Mouse (Mus musculus) lung, adult 2 months (tissue): ENCODE results near the gene Tcea3. TPM values are rescaled to one million over a fixed set of nuclear protein-coding genes. Genes with fewer than 3 reads are reported as not detected.
A peak's percentile ranks its signal among the peaks of the same experiment; 100 is the strongest.

ENCODE experiments used
- DNase-seq: peaks from one replicate; pipeline ENCODE4 v3.0.0; 2022
- H3K4me1 ChIP-seq: fragments of 200-500 bp; 2 replicates; pipeline ENCODE4 v1.6.1; 2011; ENCODE audit warnings: low read length; ENCODE audit not compliant: control insufficient read depth, insufficient read depth
- H3K4me3 ChIP-seq: fragments of 200-500 bp; replicated peaks from 2 replicates; pipeline ENCODE3; 2011; ENCODE audit warnings: low read depth, mild to moderate bottlenecking, control low read depth, low read length; ENCODE audit errors: extremely low read depth
- CTCF ChIP-seq: fragments of 200-500 bp; IDR thresholded peaks from 2 replicates; pipeline ENCODE4 v1.5.1; 2011; ENCODE audit warnings: mild to moderate bottlenecking, low read length, control low read depth; ENCODE audit not compliant: insufficient read depth
- POLR2A ChIP-seq: fragments of 200-500 bp; IDR thresholded peaks from 2 replicates; pipeline ENCODE4 v1.6.1; 2011; ENCODE audit warnings: low read depth, mild to moderate bottlenecking, control low read depth, low read length, borderline replicate concordance; ENCODE audit errors: extremely low read depth
- WGBS: fragments of 180-500 bp; shearing (Covaris S2); methylation state at CpG from one replicate; pipeline ENCODE4 v1.1.7; 2018; 5-methylcytosine and 5-hydroxymethylcytosine counted together
- polyA plus RNA-seq: library from polyadenylated mRNA; depleted of rRNA; stranded (reverse); fragments of >200 nt; gene quantifications from 2 replicates; pipeline ENCODE4 v1.2.3, GENCODE M21; 2012; rRNA removed

Tcea3 gene
- polyA plus RNA-seq, 1 experiment: 13.3 TPM

GRCm38 (mm10) chr4:136310229-136311041, 62.9 kb downstream of the Tcea3 start, which contains the start of gene Hnrnpr:
Gene Hnrnpr (plus strand): TSS chr4:136310942.
- peak; percentile 98 for DNase-seq
- WGBS: under 1% methylated on average over 63 of the region's 65 CpGs
- no peak for TF ChIP-seq CTCF
- TF ChIP-seq POLR2A: peak; percentile 22; the same call in 1 of the 2 replicates
- H3K4me1 ChIP-seq: peaks cover 9% of the 10 kb centered on the region
- peak within 1 kb of the TSS; percentile 92 for H3K4me3 ChIP-seq

GRCm38 (mm10) chr4:136311042-136311999, 63.8 kb downstream of the Tcea3 start:
- under 1% methylated on average over 69 of the region's 81 CpGs for WGBS
- Histone ChIP-seq H3K4me1 (peaks cover 9% of the 10 kb centered on the region), H3K4me3 (peak overlapping the region; percentile 92)
- TF ChIP-seq CTCF: no peak
- TF ChIP-seq POLR2A: 0 out of 2 replicates have a peak, but pooled peaks have one; percentile 57
- DNase-seq: peak; percentile 68

GRCm38 (mm10) chr4:136312616-136313015, 65.1 kb downstream of the Tcea3 start:
- no peak for DNase-seq
- TF ChIP-seq POLR2A (no peak), CTCF (no peak)
- WGBS: 13% methylated on average over 4 of the region's 4 CpGs
- Histone ChIP-seq H3K4me3 (peak overlapping the region; percentile 39), H3K4me1 (peaks cover 9% of the 10 kb centered on the region)

GRCm38 (mm10) chr4:136317667-136318066, 70.1 kb downstream of the Tcea3 start:
- peaks cover 3% of the 10 kb centered on the region for H3K4me1 ChIP-seq
- 95% methylated on average over 4 of the region's 4 CpGs for WGBS
- DNase-seq: no peak

GRCm38 (mm10) chr4:136320016-136320415, 72.5 kb downstream of the Tcea3 start:
- H3K4me1 ChIP-seq: no peaks in the 10 kb centered on the region; the same call in 1 of the 2 replicates
- no peak for DNase-seq
- no peak overlapping the region for H3K4me3 ChIP-seq
- 40% methylated on average over 4 of the region's 4 CpGs for WGBS
- TF ChIP-seq POLR2A: no peak

More at GRCm38 (mm10) chr4:136317667-136318066, 70.1 kb downstream of the Tcea3 start:
- H3K4me3 ChIP-seq: no peak overlapping the region
- TF ChIP-seq POLR2A (no peak), CTCF (no peak)

- no peak for DNase-seq
- WGBS: 31% methylated on average over 2 of the region's 2 CpGs
- no peaks in the 10 kb centered on the region; the same call in 1 of the 2 replicates for H3K4me1 ChIP-seq
- no peak for TF ChIP-seq POLR2A
- TF ChIP-seq CTCF: no peak
- H3K4me3 ChIP-seq: no peak overlapping the region
Observed at GRCm38 (mm10) chr4:136324226-136324625, 76.7 kb downstream of the Tcea3 start.

Other genes starting within 250 kb of the Tcea3 start
- 8.5 and 11.7 TPM in 2 replicates for gene Eloa, start 226.0 kb upstream of the Tcea3 start, polyA plus RNA-seq
- gene Rpl11, start 194.3 kb upstream of the Tcea3 start, polyA plus RNA-seq: 181 and 218 TPM in 2 replicates
- 390 and 505 TPM in 2 replicates for gene Id3, start 104.2 kb upstream of the Tcea3 start, polyA plus RNA-seq
- gene E2f2, start 75.3 kb upstream of the Tcea3 start, polyA plus RNA-seq: 8.9 and 11.2 TPM in 2 replicates
- gene Asap3, start 41.4 kb upstream of the Tcea3 start, polyA plus RNA-seq: 8.7 and 9.3 TPM in 2 replicates
- 20.4 and 33.4 TPM in 2 replicates for gene Zfp46, start 37.0 kb downstream of the Tcea3 start, polyA plus RNA-seq
- 10.0 and 18.3 TPM in 2 replicates for gene Hnrnpr, start 63.2 kb downstream of the Tcea3 start, polyA plus RNA-seq
- gene Htr1d, start 175.8 kb downstream of the Tcea3 start, polyA plus RNA-seq: 0.10 TPM in 1 of 2 replicates, not detected in the other
- gene 6030445D17Rik, start 214.5 kb downstream of the Tcea3 start, polyA plus RNA-seq: 0.72 and 1.1 TPM in 2 replicates
- 12.5 and 15.7 TPM in 2 replicates for gene Luzp1, start 222.0 kb downstream of the Tcea3 start, polyA plus RNA-seq